ENCODE assay signal across 1 mouse cellular context in genomic region chr12:85532221-85532612, GRCm38 (mm10).
TF ChIP-seq lines count a peak whose summit lies in the region.

No protein-coding gene starts in this region.

TF ChIP-seq in CH12.LX, 34 proteins besides CTCF, POLR2A, EP300 and RAD21 (continued from another document):
- TF ChIP-seq JUND (conservative IDR thresholded peaks at IDR 0.05; ENCODE audit: low read depth, low read length): no peak
- no peak for TF ChIP-seq HCFC1 (IDR thresholded peaks at IDR 0.05; ENCODE audit: low read depth, low read length)
- TF ChIP-seq JUN (IDR thresholded peaks at IDR 0.05; ENCODE audit: insufficient read depth, low read depth, low read length): no peak
- TF ChIP-seq UBTF (IDR thresholded peaks at IDR 0.05; ENCODE audit: low read depth, low read length): no peak
- TF ChIP-seq MAX (IDR thresholded peaks at IDR 0.05; ENCODE audit: low read length): no peak
- TF ChIP-seq NRF1 (IDR thresholded peaks at IDR 0.05; ENCODE audit: low read depth, low read length): no peak
- no peak for TF ChIP-seq SMC3 (IDR thresholded peaks at IDR 0.05; ENCODE audit: low read depth, low read length)
- TF ChIP-seq ZC3H11A (IDR thresholded peaks at IDR 0.05; ENCODE audit: low read depth, low read length): no peak
- TF ChIP-seq MYC (IDR thresholded peaks at IDR 0.05; ENCODE audit: low read depth, low read length): no peak
- TF ChIP-seq MAFK (IDR thresholded peaks at IDR 0.05; ENCODE audit: insufficient replicate concordance, low read length): no peak
TF ChIP-seq in CH12.LX: peak in this region for 0.
